Comparison of ENCODE assay signal across 9 mouse cellular contexts in the genomic region with DNA sequence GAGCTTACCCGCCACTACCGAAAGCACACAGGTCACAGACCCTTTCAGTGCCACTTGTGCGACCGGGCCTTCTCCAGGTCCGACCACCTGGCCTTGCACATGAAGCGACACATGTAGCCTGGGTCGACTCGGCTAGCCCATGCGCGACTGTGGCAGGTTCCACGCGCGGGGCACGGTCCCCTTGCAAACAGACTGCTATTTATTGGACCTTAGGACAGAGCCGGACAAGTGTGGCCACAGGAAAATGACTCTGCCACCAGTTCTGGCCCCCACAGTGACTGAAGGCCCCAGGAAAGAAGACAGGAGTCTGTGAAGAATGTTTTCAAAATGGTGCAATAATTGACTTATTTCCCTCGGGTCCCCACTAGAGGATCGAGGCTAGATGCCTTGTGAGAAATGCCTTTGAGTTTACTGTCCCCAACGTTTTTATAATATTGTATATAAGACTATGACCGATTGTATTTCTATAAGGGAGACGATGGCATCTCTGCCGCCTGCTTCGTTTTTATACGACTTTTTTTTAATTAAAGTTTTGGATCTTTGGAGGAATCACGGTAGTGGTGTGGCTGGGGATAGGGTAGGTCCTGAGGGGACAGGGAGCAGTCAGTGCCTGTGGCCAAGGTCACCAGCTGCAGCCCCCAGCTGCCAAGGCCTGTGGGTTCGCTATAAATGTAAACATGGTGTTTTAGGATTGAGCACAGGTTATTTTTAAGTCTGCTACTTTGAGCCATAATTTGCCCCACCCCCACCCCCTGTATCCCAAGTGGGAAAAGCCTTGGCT. TPM values are rescaled to one million over a fixed set of nuclear protein-coding genes. Genes with fewer than 3 reads are reported as not detected.
DNase-seq lines count a peak whose midpoint lies in the region; ATAC-seq and TF ChIP-seq lines count a peak whose summit lies in the region.
"Had no signal": no experiment of that assay in that cellular context is flagged by ENCODE, and none has a peak within 500 bp of the region (broad histone marks: within the 10 kb centered on the region; RNA-seq: fewer than 3 reads in every experiment).

No protein-coding gene starts in this region.

- H3K27ac ChIP-seq in gastrocnemius, adult 2 months, result peak overlapping the region; percentile 94
- no peak overlapping the region for H3K27ac ChIP-seq in hindbrain, embryonic 13.5 days
- H3K27ac ChIP-seq in lung, postnatal 0 days (ENCODE audit: low read length), result peak overlapping the region; percentile 93

- H3K36me3 ChIP-seq in hindbrain, embryonic 13.5 days, result no peaks in the 10 kb centered on the region
- 0 out of 2 replicates have a peak, but pooled peaks cover 16% of the 10 kb centered on the region for H3K36me3 ChIP-seq in lung, postnatal 0 days (ENCODE audit: insufficient read depth, low read length)

- 0 out of 2 replicates have a peak overlapping the region, but pooled peaks have one; percentile 35 for H3K9ac ChIP-seq in hindbrain, embryonic 13.5 days
- peak overlapping the region; percentile 77 for H3K9ac ChIP-seq in lung, postnatal 0 days (replicated peaks; ENCODE audit: low read depth)

- H3K4me2 ChIP-seq in hindbrain, embryonic 13.5 days, result peak overlapping the region; percentile 79; the same call in 1 of the 2 replicates
- peak overlapping the region; percentile 82 for H3K4me2 ChIP-seq in lung, postnatal 0 days (replicated peaks; ENCODE audit: low read depth, low read length)

- H3K4me1 ChIP-seq in hindbrain, embryonic 13.5 days (replicated peaks), result peaks cover 23% of the 10 kb centered on the region
- H3K4me1 ChIP-seq in lung, postnatal 0 days (ENCODE audit: insufficient read depth, low read depth, low read length), result 0 out of 2 replicates have a peak, but pooled peaks cover 3% of the 10 kb centered on the region

- TF ChIP-seq CTCF in gastrocnemius, adult 2 months (IDR thresholded peaks at IDR 0.05), result no peak
- no peak for TF ChIP-seq CTCF in lung, postnatal 0 days (IDR thresholded peaks at IDR 0.05)

- 63% methylated on average over 25 of the region's 25 CpGs for WGBS in hindbrain, embryonic 13.5 days
- whole genome bisulfite sequencing in lung, postnatal 0 days, result 44% methylated on average over 25 of the region's 25 CpGs

- DNase-seq in gastrocnemius, adult 2 months, result no peak
- no peak for DNase-seq in gastrocnemius, adult 8-10 months (ENCODE audit: low spot score in 2 of 2)
- DNase-seq in CD8-positive naive resting alpha-beta T cell, adult 2 months (ENCODE audit: low read depth in 2 of 2, low spot score in 2 of 2), result peak; percentile 37 to 48
- no peak for DNase-seq in lung, postnatal 0 days (ENCODE audit: low spot score)
- no peak for DNase-seq in left cerebral cortex, adult 8-10 months (ENCODE audit: low spot score in 2 of 2)
- no peak for DNase-seq in layer of hippocampus, adult 18-20 months (ENCODE audit: low spot score in 2 of 2)
- DNase-seq in yolk sac, embryonic 10.5 days (ENCODE audit: low spot score), result no peak
- DNase-seq: cerebellum, postnatal 25 days had no signal

- TF ChIP-seq EP300 in lung, postnatal 0 days (IDR thresholded peaks at IDR 0.05), result no peak

- peaks cover 68% of the 10 kb centered on the region for H3K27me3 ChIP-seq in hindbrain, embryonic 13.5 days
- H3K27me3 ChIP-seq in lung, postnatal 0 days (replicated peaks; ENCODE audit: insufficient read depth, low read length), result 0 out of 2 replicates have a peak, but pooled peaks cover 7% of the 10 kb centered on the region

- peak overlapping the region; percentile 77 for H3K4me3 ChIP-seq in gastrocnemius, adult 2 months
- H3K4me3 ChIP-seq in hindbrain, embryonic 13.5 days, result peak overlapping the region; percentile 51
- peak overlapping the region; percentile 79 for H3K4me3 ChIP-seq in lung, postnatal 0 days (ENCODE audit: low read depth, low read length)

- no peaks in the 10 kb centered on the region for H3K9me3 ChIP-seq in hindbrain, embryonic 13.5 days
- no peaks in the 10 kb centered on the region for H3K9me3 ChIP-seq in lung, postnatal 0 days (ENCODE audit: low read length)

- ATAC-seq in hindbrain, embryonic 13.5 days (ENCODE audit: low FRiP score), result no peak
- no peak for ATAC-seq in lung, postnatal 0 days

- intact Hi-C loops in gastrocnemius, adult 2 months (cut with DNase I), result loop anchor here (5.0 kb wide), 1 partner anchor 46 kb away; no protein-coding TSS in a partner anchor

RNA-seq across cellular contexts. Expression of a gene that starts 2.2 kb away (rescaled TPM):
- 10 to 100 TPM in 1 of 2 experiments, 1 to 10 TPM in 1; 9.1 to 38.9 TPM for total RNA-seq in gastrocnemius, adult 2 months (2021)
- total RNA-seq in gastrocnemius, adult 8-10 months (2022), result 10 to 100 TPM in 3 of 4 experiments, 1 to 10 TPM in 1; 6.8 to 14.3 (median 11.5) TPM
- 5.0 and 5.9 TPM in 2 replicates for polyA plus RNA-seq in hindbrain, embryonic 13.5 days (2015; fragmentation: Nextera tagmentation; extraction: Ambion mirVana)
- polyA plus RNA-seq in lung, postnatal 0 days (2015; fragmentation: Nextera tagmentation; extraction: Ambion mirVana), result 65.3 and 74.1 TPM in 2 replicates
- 10 to 100 TPM; 10.9 to 16.5 (median 13.2) TPM for total RNA-seq in left cerebral cortex, adult 8-10 months (2022)
- 10 to 100 TPM; 20.1 to 22.2 TPM for total RNA-seq in layer of hippocampus, adult 18-20 months (2021)

RNA-seq across cellular contexts. Expression of a gene that starts 15.9 kb away (rescaled TPM):
- 1 to 10 TPM; 2.8 to 4.8 TPM for total RNA-seq in gastrocnemius, adult 2 months (2021)
- 1 to 10 TPM; 1.7 to 3.2 (median 2.8) TPM for total RNA-seq in gastrocnemius, adult 8-10 months (2022)
- polyA plus RNA-seq in hindbrain, embryonic 13.5 days (2015; fragmentation: Nextera tagmentation; extraction: Ambion mirVana), result 15.4 TPM in 2 replicates
- polyA plus RNA-seq in lung, postnatal 0 days (2015; fragmentation: Nextera tagmentation; extraction: Ambion mirVana), result 5.7 and 6.1 TPM in 2 replicates
- 1 to 10 TPM; 5.1 to 8.2 (median 6.0) TPM for total RNA-seq in left cerebral cortex, adult 8-10 months (2022)
- 1 to 10 TPM; 4.8 to 6.0 TPM for total RNA-seq in layer of hippocampus, adult 18-20 months (2021)

Comparison
In these comparisons a context has a peak if more than half of its experiments do, and no peak if none do; other contexts are left out.
1. DNase-seq: peak in CD8-positive naive resting alpha-beta T cell, adult 2 months (2 of 2); none in gastrocnemius, adult 2 months (single experiment), gastrocnemius, adult 8-10 months (0 of 2), lung, postnatal 0 days (single experiment), left cerebral cortex, adult 8-10 months (0 of 2), layer of hippocampus, adult 18-20 months (0 of 2) and yolk sac, embryonic 10.5 days (single experiment).
2. Peak in every context shown above with its lines, with median percentiles within 50 percentile points of each other: H3K4me3 ChIP-seq.